Mouse (Mus musculus) kidney, postnatal 25 days (tissue): ENCODE measurements around the gene Frmpd2.
"Not testable (repeated sequence)": the region's sequence is repeated elsewhere in the genome, so short reads cannot be mapped to it uniquely, and the experiment has no call there.

Source experiments
- DNase-seq, 2 experiments: peaks; one replicate each; pipeline ENCODE4 v3.0.0; 2021; ENCODE audit warnings: mixed read lengths in 2 of 2

Frmpd2 gene

DNA sequence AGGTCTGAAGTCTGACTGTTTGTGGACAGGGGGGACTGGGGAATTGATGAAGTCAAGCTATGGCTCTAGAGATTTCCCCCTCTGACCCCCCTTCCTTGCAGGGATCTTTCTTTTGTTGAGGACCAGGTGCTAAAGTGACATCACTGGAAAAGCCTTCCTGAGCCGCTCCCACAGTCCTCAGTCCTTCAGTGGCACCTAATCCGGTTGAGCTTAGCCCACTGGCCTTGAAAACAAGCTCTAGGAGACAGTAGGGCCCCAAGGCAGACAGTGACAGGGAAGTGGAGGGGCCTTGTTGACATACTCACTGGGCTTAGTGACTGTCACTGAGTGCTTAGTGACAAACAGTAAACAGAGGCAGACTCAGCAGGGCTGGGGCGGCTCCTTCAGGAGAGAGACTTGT lies at the start of gene Frmpd2:
Frmpd2 (plus strand) TSS at position 366 of the 400 bp plus-strand sequence.
- no peak for DNase-seq

- no peak for DNase-seq
Measured at GRCm38 (mm10) chr14:33423003-33423402, 48.5 kb upstream of the Frmpd2 start.

DNA sequence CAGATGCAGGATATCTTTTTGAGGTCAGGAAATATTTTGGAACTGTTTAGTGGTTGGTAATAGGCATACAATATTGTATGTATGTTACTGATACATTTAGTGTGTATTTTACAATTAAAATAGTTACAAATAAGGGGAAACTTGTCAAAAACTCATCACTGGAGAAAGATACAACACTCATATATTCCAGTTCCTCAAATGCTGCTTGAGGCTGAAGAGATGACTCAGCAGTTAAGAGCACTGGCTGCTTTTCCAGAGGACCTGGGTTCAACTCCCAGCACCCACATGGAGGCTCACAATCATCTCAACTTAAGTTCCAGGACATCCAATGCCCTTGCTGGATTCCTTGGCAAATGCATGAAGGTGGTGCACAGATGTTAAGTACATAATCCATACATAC lies 47.4 kb upstream of the Frmpd2 start:
- DNase-seq = no peak

DNA sequence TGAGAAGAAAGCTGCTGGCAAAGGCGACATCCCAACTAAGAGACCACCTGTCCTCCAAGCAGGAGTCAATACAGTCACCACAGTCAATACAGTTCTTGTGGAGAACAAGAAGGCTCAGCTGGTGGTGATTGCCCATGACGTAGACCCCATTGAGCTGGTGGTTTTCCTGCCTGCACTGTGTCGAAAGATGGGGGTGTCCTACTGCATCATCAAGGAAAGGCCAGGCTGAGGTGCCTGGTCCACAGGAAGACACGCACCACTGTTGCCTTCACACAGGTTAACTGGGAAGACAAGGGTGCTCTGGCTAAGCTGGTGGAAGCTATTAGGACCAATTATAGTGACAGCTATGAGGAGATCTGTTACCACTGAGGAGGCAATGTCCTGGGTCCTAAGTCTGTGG lies 39.0 kb upstream of the Frmpd2 start:
- not testable (repeated sequence) for DNase-seq

DNA sequence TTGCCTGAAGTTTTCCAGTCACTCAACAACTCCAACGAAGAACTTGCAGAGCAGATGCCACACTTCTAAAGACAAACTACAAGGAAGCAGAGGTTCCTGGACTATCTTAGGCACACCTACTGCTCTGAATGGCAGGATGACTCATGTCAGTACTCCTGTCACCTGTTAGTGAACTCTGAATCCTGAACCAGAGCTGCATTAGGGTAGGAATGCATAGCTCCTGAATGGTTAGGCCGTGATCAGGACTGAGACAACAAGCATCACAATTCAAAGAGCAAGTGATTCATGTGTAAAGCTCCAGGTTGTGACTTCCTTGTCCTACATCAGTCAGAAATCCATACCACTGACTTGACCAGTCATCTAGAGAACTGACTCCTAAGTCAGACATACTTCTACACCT lies 27.7 kb upstream of the Frmpd2 start:
- no peak for DNase-seq

- no peak for DNase-seq
Measured at GRCm38 (mm10) chr14:33445962-33446361, 25.5 kb upstream of the Frmpd2 start.

DNA sequence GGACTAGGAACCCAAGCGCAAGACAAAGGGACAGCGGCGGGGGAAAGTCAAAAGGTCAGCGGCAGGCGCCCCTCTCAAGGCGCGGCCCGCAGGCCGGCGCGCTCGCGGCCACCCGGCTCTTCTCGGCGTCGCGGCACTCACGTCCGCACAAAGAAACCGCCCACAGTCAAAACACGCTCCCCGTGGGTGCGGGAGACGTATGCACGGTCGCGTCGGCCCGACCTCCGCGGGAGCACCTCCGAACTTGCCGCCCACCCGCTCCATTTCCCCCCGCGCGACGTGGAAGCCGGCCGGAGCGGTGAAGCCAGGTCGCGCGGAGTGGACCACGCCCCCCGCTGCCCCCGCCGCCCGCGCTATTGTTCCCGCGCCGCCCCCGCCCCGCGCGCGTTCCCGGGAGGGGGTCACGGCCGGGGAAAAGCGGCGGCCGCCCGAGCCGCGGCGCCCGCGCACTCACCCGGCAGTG lies 24.9 kb upstream of the Frmpd2 start:
- no peak for DNase-seq

GRCm38 (mm10) chr14:33447027-33447569 lies 24.4 kb upstream of the Frmpd2 start, which contains the start of gene Mapk8:
Gene Mapk8, minus strand, starts transcription at chr14:33447158.
- DNase-seq = peak; percentile 98

DNA sequence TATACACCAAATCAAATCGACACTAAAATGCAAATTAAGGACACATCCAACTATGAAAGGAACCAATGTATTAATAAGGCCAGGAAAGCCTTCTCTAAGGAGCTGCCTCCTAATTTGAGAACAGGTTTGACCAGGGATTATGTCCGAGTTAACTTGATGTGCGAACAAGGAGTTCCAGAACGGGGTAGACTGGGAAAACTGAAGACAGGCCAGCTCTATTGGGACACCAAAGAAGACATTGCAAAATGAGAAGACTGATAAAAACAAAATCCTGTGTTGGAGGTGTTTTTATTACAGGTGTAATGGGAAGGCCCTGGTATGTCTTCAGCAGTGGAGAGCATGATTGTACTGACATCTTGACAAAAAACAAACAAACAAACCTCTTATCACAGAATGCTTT lies 23.2 kb upstream of the Frmpd2 start:
- DNase-seq = no peak

GRCm38 (mm10) chr14:33449296-33449840 lies 22.1 kb upstream of the Frmpd2 start:
- no peak for DNase-seq

GRCm38 (mm10) chr14:33450331-33450730 lies 21.2 kb upstream of the Frmpd2 start:
- DNase-seq = no peak

GRCm38 (mm10) chr14:33463658-33464057 lies 7.8 kb upstream of the Frmpd2 start:
- DNase-seq = no peak

- DNase-seq = no peak
Measured at GRCm38 (mm10) chr14:33467766-33468165, 3.7 kb upstream of the Frmpd2 start.

- DNase-seq = no peak
Measured at GRCm38 (mm10) chr14:33474461-33474860, 3.0 kb downstream of the Frmpd2 start.

- no peak for DNase-seq
Measured at GRCm38 (mm10) chr14:33476094-33476760, 4.7 kb downstream of the Frmpd2 start.

DNA sequence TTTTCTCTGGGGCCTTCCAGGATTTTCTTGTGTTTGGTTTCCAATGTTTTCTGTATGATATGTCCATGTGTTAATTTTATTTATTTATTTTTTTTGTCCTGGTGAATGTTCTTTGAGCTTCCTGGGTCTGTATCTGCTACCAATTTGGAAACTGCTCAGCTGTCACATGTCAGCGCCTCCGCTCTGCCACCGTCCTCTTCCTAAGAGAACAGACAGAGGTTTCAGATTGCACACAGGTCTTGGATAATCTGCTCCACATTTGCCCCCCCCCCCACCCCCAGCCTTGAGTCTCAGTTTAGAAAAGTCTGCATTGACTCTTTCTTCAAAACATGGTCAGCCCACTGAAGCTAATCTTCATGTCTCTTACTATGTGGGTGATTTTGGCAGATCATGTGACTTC lies 10.5 kb downstream of the Frmpd2 start:
- DNase-seq = no peak

DNA sequence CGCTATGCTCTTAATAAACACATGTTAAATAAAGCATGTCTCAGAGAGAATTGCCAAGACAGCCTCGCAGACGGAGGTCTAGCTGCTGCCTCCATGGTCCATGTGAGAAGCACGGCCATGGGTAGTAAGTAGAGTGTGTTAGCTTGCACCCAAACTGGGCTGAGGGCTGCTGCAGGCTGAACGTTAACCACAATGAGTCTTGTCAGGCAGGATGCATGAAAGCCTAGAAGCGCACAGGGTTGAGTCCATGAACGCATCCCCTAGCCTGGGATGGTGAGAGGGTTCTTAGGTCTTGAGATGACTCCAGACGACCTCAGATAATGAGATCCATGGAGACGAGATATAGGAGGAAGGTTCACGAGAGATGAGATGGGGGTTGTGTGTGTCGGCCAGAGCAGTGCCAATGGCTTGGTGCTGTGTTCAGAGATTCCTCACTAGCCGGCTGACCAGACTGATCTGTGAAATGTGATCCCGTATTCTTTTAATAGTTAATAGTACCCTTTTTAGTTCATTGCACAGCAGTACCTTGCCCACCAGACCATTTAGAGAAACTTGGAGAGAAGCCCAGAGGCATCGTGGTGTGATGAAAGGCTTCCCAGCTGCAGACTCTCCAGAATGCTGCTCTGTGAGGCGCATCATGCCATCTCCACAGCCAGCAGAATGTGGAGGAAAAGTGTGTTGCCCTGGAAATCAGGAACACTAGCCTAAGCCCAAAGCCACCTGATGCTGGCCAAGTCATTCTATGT lies 16.5 kb downstream of the Frmpd2 start:
- peak; percentile 78 to 87 for DNase-seq

- no peak for DNase-seq
Measured at GRCm38 (mm10) chr14:33495226-33495625, 23.7 kb downstream of the Frmpd2 start.

DNA sequence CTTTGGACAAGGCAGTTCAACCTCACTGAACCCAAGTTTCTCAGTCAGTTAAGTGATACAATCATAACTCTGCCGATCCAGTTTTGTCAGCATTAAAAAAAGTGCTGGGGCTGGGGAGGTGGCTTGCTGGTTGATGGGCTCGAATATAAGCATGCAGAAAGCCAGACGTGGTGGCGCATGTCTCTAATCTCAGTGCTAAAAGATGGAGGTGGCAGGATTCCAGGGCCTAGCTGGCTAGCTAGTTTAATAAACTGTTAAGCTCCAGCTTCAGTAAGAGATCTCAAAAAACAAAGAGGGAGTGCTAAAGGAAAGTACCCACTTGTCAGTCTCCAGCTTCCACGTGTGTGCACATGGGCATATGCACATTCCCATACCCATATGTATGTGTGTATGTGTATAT lies 25.9 kb downstream of the Frmpd2 start:
- no peak for DNase-seq

DNA sequence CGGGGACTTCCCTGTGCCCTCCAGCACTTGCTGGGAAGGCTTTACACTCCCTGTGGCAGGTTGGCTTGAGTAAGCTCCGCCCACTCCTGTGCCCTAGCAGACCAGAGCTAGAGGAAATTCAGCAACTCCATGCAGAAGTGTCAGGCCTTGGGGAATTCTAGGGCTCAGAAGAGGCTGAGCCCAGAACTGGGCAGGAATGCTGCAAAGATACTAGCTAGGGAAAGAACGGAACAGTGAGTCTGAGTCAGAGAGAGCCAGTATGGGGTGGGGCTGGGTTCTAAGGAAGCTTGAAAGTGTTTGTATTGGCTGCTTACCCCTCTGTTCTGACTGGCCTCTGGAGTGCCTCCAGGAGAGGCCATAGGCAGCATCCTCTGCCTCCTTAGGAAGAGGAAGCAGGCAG lies 27.4 kb downstream of the Frmpd2 start:
- DNase-seq = no peak

DNA sequence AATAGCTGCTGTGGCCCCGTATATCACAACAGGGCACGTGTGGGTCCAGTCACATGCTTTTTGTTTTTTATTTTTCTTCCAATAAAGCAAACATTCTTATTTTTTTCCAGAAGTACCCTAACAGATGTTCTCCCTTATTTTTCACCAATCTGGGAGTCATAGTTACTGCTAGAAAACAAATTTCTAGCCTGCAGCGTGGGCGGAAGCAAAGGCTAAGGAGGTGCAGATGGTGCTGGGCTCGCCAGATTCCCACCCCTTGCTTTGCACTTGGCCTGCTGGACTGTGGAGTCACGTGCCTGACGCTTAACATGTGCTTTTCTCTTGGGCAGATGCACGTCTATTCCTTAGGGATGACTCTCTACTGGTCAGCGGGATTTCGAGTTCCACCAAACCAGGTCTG lies 29.1 kb downstream of the Frmpd2 start:
- peak in 1 of 2 experiments; percentile 17 for DNase-seq

GRCm38 (mm10) chr14:33503311-33503710 lies 31.8 kb downstream of the Frmpd2 start:
- DNase-seq = no peak

- no peak for DNase-seq
Measured at GRCm38 (mm10) chr14:33506696-33507095, 35.2 kb downstream of the Frmpd2 start.

DNA sequence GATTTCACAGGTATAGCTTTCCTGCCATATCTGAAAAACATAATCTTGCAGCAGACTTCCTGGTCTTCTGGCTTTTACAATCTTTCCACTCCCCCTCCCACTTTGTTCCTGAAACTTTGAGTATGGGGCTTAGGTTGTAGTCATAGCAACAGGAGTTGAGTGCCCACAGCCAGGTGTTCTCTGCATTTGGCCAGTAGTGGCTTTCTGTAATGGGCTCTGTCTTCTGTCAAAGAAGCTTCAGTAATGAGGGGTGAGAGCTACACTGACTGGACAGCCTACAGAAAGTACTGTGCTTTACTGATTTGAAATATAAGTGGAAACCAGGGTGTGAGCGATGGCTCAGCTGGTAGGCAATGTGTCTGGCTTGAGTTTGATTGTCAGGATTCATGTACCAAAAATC lies 37.2 kb downstream of the Frmpd2 start:
- DNase-seq = no peak
